1 mouse cellular context compared by ENCODE assay signal in genomic region chr11:34009316-34010087, GRCm38 (mm10).
TF ChIP-seq lines count a peak whose summit lies in the region.

No protein-coding gene starts in this region.

TF ChIP-seq in CH12.LX, 34 proteins besides CTCF, POLR2A, EP300 and RAD21:
- no peak; the same call in 1 of the 2 replicates for TF ChIP-seq MEF2A (IDR thresholded peaks at IDR 0.05; ENCODE audit: borderline replicate concordance, low read depth, low read length)
- no peak for TF ChIP-seq ZNF384 (IDR thresholded peaks at IDR 0.05; ENCODE audit: low read depth, low read length)
- TF ChIP-seq CHD2 (IDR thresholded peaks at IDR 0.05; ENCODE audit: low read length) = peak; percentile 15; the same call in 1 of the 2 replicates
- peak; percentile 70; the same call in 1 of the 2 replicates for TF ChIP-seq CHD1 (IDR thresholded peaks at IDR 0.05; ENCODE audit: low read depth, low read length)
- TF ChIP-seq GABPA (IDR thresholded peaks at IDR 0.05; ENCODE audit: insufficient replicate concordance, low read depth, low read length) = no peak
- no peak; the same call in 1 of the 2 replicates for TF ChIP-seq MYC (IDR thresholded peaks at IDR 0.05; ENCODE audit: low read depth, low read length)
- no peak for TF ChIP-seq RCOR1 (conservative IDR thresholded peaks at IDR 0.05; ENCODE audit: low read depth, low read length)
- no peak for TF ChIP-seq ZKSCAN1 (IDR thresholded peaks at IDR 0.05; ENCODE audit: borderline replicate concordance, low read depth, low read length)
- TF ChIP-seq NRF1 (IDR thresholded peaks at IDR 0.05; ENCODE audit: low read depth, low read length) = no peak
- no peak for TF ChIP-seq JUN (IDR thresholded peaks at IDR 0.05; ENCODE audit: insufficient read depth, low read depth, low read length)
- TF ChIP-seq MAX (IDR thresholded peaks at IDR 0.05; ENCODE audit: low read length) = peak; percentile 52; the same call in 1 of the 2 replicates
- no peak for TF ChIP-seq SMC3 (IDR thresholded peaks at IDR 0.05; ENCODE audit: low read depth, low read length)
- TF ChIP-seq MAFK (IDR thresholded peaks at IDR 0.05; ENCODE audit: insufficient replicate concordance, low read length) = no peak
- TF ChIP-seq ZMIZ1 (IDR thresholded peaks at IDR 0.05; ENCODE audit: low read depth, low read length) = no peak; the same call in 1 of the 2 replicates
- peak; percentile 60; the same call in 1 of the 2 replicates for TF ChIP-seq POLR2AphosphoS2 (IDR thresholded peaks at IDR 0.05; ENCODE audit: low read depth, low read length)
- TF ChIP-seq BHLHE40 (IDR thresholded peaks at IDR 0.05; ENCODE audit: low read depth, low read length) = peak; percentile 4; the same call in 1 of the 2 replicates
- peak; percentile 58 for TF ChIP-seq MAZ (IDR thresholded peaks at IDR 0.05; ENCODE audit: low read depth, low read length)
- TF ChIP-seq NELFE (IDR thresholded peaks at IDR 0.05; ENCODE audit: low read depth, low read length) = 0 out of 2 replicates have a peak, but pooled peaks have one; percentile 49
- 0 out of 2 replicates have a peak, but pooled peaks have one; percentile 18 for TF ChIP-seq IRF4 (IDR thresholded peaks at IDR 0.05; ENCODE audit: low read depth, low read length)
- TF ChIP-seq E2F4 (IDR thresholded peaks at IDR 0.05; ENCODE audit: insufficient replicate concordance, low read depth, low read length) = no peak
- TF ChIP-seq ETS1 (conservative IDR thresholded peaks at IDR 0.05; ENCODE audit: low read depth, low read length) = no peak
- TF ChIP-seq HCFC1 (IDR thresholded peaks at IDR 0.05; ENCODE audit: low read depth, low read length) = no peak
- TF ChIP-seq USF1 (IDR thresholded peaks at IDR 0.05; ENCODE audit: low read depth, low read length) = no peak
- no peak for TF ChIP-seq ZC3H11A (IDR thresholded peaks at IDR 0.05; ENCODE audit: low read depth, low read length)
- no peak for TF ChIP-seq JUND (conservative IDR thresholded peaks at IDR 0.05; ENCODE audit: low read depth, low read length)
- TF ChIP-seq TCF12 (IDR thresholded peaks at IDR 0.05; ENCODE audit: low read depth, low read length) = no peak
- no peak for TF ChIP-seq USF2 (conservative IDR thresholded peaks at IDR 0.05; ENCODE audit: low read depth, low read length)
- no peak for TF ChIP-seq KAT2A (IDR thresholded peaks at IDR 0.05; ENCODE audit: insufficient replicate concordance, low read length)
- no peak; the same call in 1 of the 2 replicates for TF ChIP-seq TBP (conservative IDR thresholded peaks at IDR 0.05; ENCODE audit: low read depth, low read length)
- peak; percentile 51 for TF ChIP-seq MXI1 (IDR thresholded peaks at IDR 0.05; ENCODE audit: low read depth, low read length)
- TF ChIP-seq ELF1 (IDR thresholded peaks at IDR 0.05; ENCODE audit: low read depth, low read length) = 0 out of 2 replicates have a peak, but pooled peaks have one; percentile 36
- TF ChIP-seq UBTF (IDR thresholded peaks at IDR 0.05; ENCODE audit: low read depth, low read length) = no peak
- TF ChIP-seq SIN3A (IDR thresholded peaks at IDR 0.05; ENCODE audit: low read length) = peak; percentile 87
- no peak for TF ChIP-seq PAX5 (IDR thresholded peaks at IDR 0.05; ENCODE audit: low read length)
TF ChIP-seq in CH12.LX: peak in this region for 11.
